Mouse (Mus musculus) spleen, adult 2 months (tissue): Measurements from ENCODE around the gene Itgb5. TPM values are rescaled to one million over a fixed set of nuclear protein-coding genes. Genes with fewer than 3 reads are reported as not detected.

ENCODE experiments used
- DNase-seq, 2 experiments: peaks; one replicate each; pipeline versions ENCODE4 v3.0.0 to v3.0.0-alpha.2; 2012 to 2021; ENCODE audit warnings: low spot score in 2 of 2, low read depth in 1 of 2
- H3K27ac ChIP-seq: fragments of 200-500 bp; 2 replicates; pipeline ENCODE4 v1.5.1; 2012; ENCODE audit warnings: low read length, inconsistent platforms; ENCODE audit not compliant: insufficient read depth
- H3K27me3 ChIP-seq: fragments of 200-500 bp; 2 replicates; pipeline ENCODE4 v1.6.1; 2012; ENCODE audit warnings: mild to moderate bottlenecking, moderate library complexity, low read length, inconsistent platforms; ENCODE audit not compliant: control insufficient read depth, insufficient read depth
- H3K36me3 ChIP-seq: fragments of 200-500 bp; 2 replicates; pipeline ENCODE4 v1.6.1; 2012; ENCODE audit warnings: mild to moderate bottlenecking, low read length, inconsistent platforms; ENCODE audit not compliant: control insufficient read depth, insufficient read depth
- H3K4me1 ChIP-seq: fragments of 200-500 bp; 2 replicates; pipeline ENCODE4 v1.6.1; 2011; ENCODE audit warnings: inconsistent platforms; ENCODE audit not compliant: control insufficient read depth, insufficient read depth, insufficient read length
- H3K4me3 ChIP-seq: fragments of 200-500 bp; 2 replicates; pipeline ENCODE4 v1.5.1; 2011; ENCODE audit warnings: mild to moderate bottlenecking, inconsistent platforms; ENCODE audit not compliant: insufficient read depth, insufficient read length; ENCODE audit errors: extremely low read depth
- CTCF ChIP-seq: fragments of 200-500 bp; IDR thresholded peaks from 2 replicates; pipeline ENCODE4 v1.5.1; 2011; ENCODE audit warnings: mild to moderate bottlenecking, inconsistent platforms; ENCODE audit not compliant: insufficient read depth, insufficient read length, insufficient replicate concordance; ENCODE audit errors: extremely low read depth
- POLR2A ChIP-seq: fragments of 200-500 bp; IDR thresholded peaks from 2 replicates; pipeline ENCODE4 v1.6.1; 2011; ENCODE audit warnings: low read depth, low read length, inconsistent platforms
- WGBS: fragments of 180-500 bp; shearing (Covaris S2); methylation state at CpG from one replicate; pipeline ENCODE4 v1.1.7; 2018; 5-methylcytosine and 5-hydroxymethylcytosine counted together
- polyA plus RNA-seq: library from polyadenylated mRNA; depleted of rRNA; stranded (reverse); fragments of >200 nt; gene quantifications from 2 replicates; pipeline ENCODE4 v1.2.3, GENCODE M21; 2012

Gene Itgb5
- polyA plus RNA-seq, 1 experiment = 36.4 TPM

GRCm38 (mm10) chr16:33954793-33955192 is 125.3 kb downstream of the Itgb5 start:
- no peak overlapping the region for H3K4me3 ChIP-seq
- 26% methylated on average over 1 of the region's 1 CpGs for WGBS
- peaks cover 15% of the 10 kb centered on the region for H3K36me3 ChIP-seq
- no peak for TF ChIP-seq POLR2A
- no peak for TF ChIP-seq CTCF
- H3K27me3 ChIP-seq = no peaks in the 10 kb centered on the region
- no peak overlapping the region for H3K27ac ChIP-seq
- H3K4me1 ChIP-seq = peaks cover 4% of the 10 kb centered on the region; the same call in 1 of the 2 replicates
- no peak for DNase-seq

GRCm38 (mm10) chr16:33963509-33963908 is 134.0 kb downstream of the Itgb5 start:
- H3K36me3 ChIP-seq = peaks cover 21% of the 10 kb centered on the region
- TF ChIP-seq POLR2A (no peak), CTCF (no peak)
- H3K27me3 ChIP-seq = no peaks in the 10 kb centered on the region
- H3K27ac ChIP-seq = no peak overlapping the region
- H3K4me3 ChIP-seq = no peak overlapping the region
- no peaks in the 10 kb centered on the region for H3K4me1 ChIP-seq
- no peak for DNase-seq
- 92% methylated on average over 6 of the region's 6 CpGs for WGBS

GRCm38 (mm10) chr16:33965878-33966537 is 136.5 kb downstream of the Itgb5 start:
- no peak overlapping the region for H3K27ac ChIP-seq
- WGBS = 5% methylated on average over 15 of the region's 15 CpGs
- TF ChIP-seq CTCF (no peak), POLR2A (no peak)
- no peak for DNase-seq
- H3K4me3 ChIP-seq = peak overlapping the region; percentile 89
- H3K4me1 ChIP-seq = no peaks in the 10 kb centered on the region
- no peaks in the 10 kb centered on the region for H3K27me3 ChIP-seq
- H3K36me3 ChIP-seq = peaks cover 12% of the 10 kb centered on the region

GRCm38 (mm10) chr16:33966538-33967282 is 137.2 kb downstream of the Itgb5 start, which contains the start of gene Umps:
Gene Umps, minus strand, starts transcription at chr16:33967038.
- no peak for TF ChIP-seq CTCF
- TF ChIP-seq POLR2A = peak; percentile 21; the same call in 1 of the 2 replicates
- peak; percentile 52 to 83 for DNase-seq
- H3K27me3 ChIP-seq = no peaks in the 10 kb centered on the region
- H3K4me3 ChIP-seq = peak within 1 kb of the TSS; percentile 89
- H3K27ac ChIP-seq = peak within 1 kb of the TSS; percentile 43; the same call in 1 of the 2 replicates
- H3K36me3 ChIP-seq = peaks cover 8% of the 10 kb centered on the region
- H3K4me1 ChIP-seq = no peaks in the 10 kb centered on the region
- under 1% methylated on average over 44 of the region's 44 CpGs for WGBS

GRCm38 (mm10) chr16:33967283-33967640 is 137.8 kb downstream of the Itgb5 start:
- DNase-seq = no peak
- WGBS = 15% methylated on average over 2 of the region's 2 CpGs
- TF ChIP-seq POLR2A (no peak), CTCF (no peak)
- Histone ChIP-seq H3K4me1 (no peaks in the 10 kb centered on the region), H3K4me3 (peak overlapping the region; percentile 89; the same call in 1 of the 2 replicates), H3K27me3 (no peaks in the 10 kb centered on the region), H3K36me3 (peaks cover 4% of the 10 kb centered on the region), H3K27ac (no peak overlapping the region)

- H3K27ac ChIP-seq = no peak overlapping the region
- no peak for DNase-seq
- H3K4me1 ChIP-seq = no peaks in the 10 kb centered on the region
- no peaks in the 10 kb centered on the region for H3K36me3 ChIP-seq
- no peaks in the 10 kb centered on the region for H3K27me3 ChIP-seq
- WGBS = 82% methylated on average over 2 of the region's 2 CpGs
- TF ChIP-seq POLR2A (no peak), CTCF (no peak)
- no peak overlapping the region for H3K4me3 ChIP-seq
Measured at GRCm38 (mm10) chr16:33979855-33980254, 150.4 kb downstream of the Itgb5 start.
